Mouse (Mus musculus) brain, embryonic 14.5 days (tissue): ENCODE results near the gene Rab1b.

Experiments
- CTCF ChIP-seq: fragments of 200-500 bp; IDR thresholded peaks from 2 replicates; pipeline ENCODE4 v1.5.1; 2012; ENCODE audit warnings: inconsistent platforms, mild to moderate bottlenecking, moderate library complexity, borderline replicate concordance; ENCODE audit not compliant: insufficient read depth, insufficient read length; ENCODE audit errors: extremely low read depth
- POLR2A ChIP-seq: fragments of 200-500 bp; IDR thresholded peaks from 2 replicates; pipeline ENCODE4 v1.6.1; 2012; ENCODE audit warnings: mild to moderate bottlenecking, inconsistent platforms, borderline replicate concordance; ENCODE audit not compliant: poor library complexity, insufficient read depth, insufficient read length, severe bottlenecking; ENCODE audit errors: extremely low read depth

DNA sequence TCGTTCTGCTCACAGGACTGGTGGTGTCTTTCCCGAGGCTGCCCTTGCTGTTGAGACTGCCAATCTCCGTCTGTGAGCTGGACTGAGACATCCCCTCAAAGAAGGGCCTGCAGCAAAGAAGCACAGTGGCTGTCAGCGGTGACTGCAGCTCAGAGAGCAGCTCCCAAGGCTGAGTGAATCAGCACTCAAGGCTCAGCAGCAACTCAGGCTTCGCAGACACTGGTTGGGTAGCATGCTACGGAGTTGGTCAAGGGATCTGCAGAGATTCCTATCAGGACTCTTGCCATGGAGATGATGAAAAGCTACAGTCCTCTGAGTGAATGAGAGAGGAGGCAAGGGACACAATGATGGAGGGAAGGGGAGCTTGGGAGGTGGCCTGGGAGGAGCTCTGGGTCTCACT is 45.4 kb upstream of the Rab1b start:
- TF ChIP-seq CTCF (no peak), POLR2A (no peak)
